Mouse (Mus musculus) heart, adult 2 months (tissue): ENCODE measurements around the gene Phactr1.

Source experiments
- CTCF ChIP-seq: fragments of 200-600 bp; IDR thresholded peaks from 2 replicates; pipeline ENCODE4 v1.8.1; 2022; ENCODE audit warnings: antibody characterized with exemption, mild to moderate bottlenecking, moderate library complexity
- EP300 ChIP-seq: fragments of 200-500 bp; IDR thresholded peaks from 2 replicates; pipeline ENCODE4 v1.6.1; 2011; ENCODE audit warnings: low read depth, low read length, control low read depth; ENCODE audit not compliant: insufficient read depth
- POLR2A ChIP-seq: fragments of 200-500 bp; IDR thresholded peaks from 2 replicates; pipeline ENCODE4 v1.6.1; 2011; ENCODE audit warnings: mild to moderate bottlenecking, low read depth, low read length, control low read depth; ENCODE audit not compliant: insufficient read depth

DNA sequence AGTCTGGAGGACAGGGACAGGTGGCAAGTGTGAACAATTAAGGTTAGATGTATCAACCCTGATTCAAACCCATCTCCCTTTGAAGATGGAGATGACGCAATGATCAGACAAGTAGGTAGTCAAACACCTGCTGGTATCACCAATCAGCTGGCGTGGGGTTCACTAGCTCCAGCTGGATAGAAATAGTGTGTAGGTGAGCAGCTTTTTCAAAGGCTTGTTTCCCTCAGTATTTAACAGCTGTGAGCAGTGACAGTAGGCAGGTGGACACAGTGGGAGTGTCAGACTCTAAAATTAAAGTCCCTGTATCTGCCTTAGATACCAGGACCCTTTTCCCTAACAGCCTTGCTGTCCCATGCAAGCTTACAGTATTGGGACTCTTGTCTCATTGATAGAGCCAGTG, 221.4 kb downstream of the Phactr1 start:
- no peak for TF ChIP-seq POLR2A
- TF ChIP-seq EP300, result no peak
- TF ChIP-seq CTCF, result no peak
